Mouse (Mus musculus): ENCODE data around the gene Smg6. TPM values are rescaled to one million over a fixed set of nuclear protein-coding genes. Genes with fewer than 3 reads are reported as not detected.

Gene Smg6
- polyA plus RNA-seq, 1 experiment: 25.3 TPM

DNA sequence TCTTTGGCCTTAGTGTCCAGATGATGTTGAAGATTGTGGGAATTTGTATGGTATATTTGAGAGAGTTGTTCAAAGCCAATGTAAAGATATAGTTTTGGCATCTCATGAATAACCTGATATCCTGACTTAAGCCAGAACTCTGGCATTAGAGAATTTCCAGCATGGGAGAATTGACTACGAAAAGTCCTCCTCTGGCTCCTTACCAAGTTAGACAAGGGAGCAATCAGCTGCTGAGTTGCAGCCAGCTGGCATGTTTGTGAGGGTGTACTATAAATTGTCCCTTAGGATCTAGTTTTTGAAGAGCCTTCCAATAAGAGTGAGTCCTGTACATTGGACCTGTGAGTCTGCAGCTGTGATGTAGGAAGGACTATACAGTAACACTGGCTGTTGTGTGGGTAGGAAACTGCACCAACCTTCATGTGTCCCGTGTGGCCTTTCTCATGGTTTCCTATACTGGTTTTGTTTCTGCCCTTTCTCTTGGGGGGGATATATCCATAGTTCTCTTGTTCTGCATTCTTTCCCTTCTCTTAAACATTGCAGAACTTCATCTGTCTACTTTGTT is 37.3 kb downstream of the Smg6 start:
- H3K9ac ChIP-seq (ENCODE audit: low read depth, poor library complexity, severe bottlenecking): no peak overlapping the region

DNA sequence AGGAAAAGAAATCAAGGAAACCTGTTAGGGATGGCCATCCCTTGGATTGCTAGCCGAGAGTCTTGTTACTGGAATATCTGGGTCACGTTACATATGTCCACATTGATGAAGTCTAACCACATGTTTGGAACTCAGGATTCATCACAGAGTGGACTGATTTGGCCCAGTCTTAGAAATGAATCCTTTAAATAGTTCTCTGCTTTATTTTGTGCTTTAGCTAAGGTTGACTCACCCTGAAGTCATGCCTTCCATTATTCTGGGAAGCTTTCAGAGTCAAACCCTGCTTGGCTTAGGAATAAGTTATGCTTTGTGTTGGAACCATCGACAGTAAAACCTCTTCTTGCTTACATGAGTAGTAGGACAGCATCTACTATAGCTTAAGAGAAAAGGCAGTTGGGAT is 39.9 kb downstream of the Smg6 start:
- no peak overlapping the region for H3K27ac ChIP-seq (ENCODE audit: insufficient read depth, low read length)
- H3K27me3 ChIP-seq (ENCODE audit: control insufficient read depth, insufficient read depth, low read length, poor library complexity, severe bottlenecking): no peaks in the 10 kb centered on the region
- no peaks in the 10 kb centered on the region for H3K4me1 ChIP-seq (ENCODE audit: control insufficient read depth, insufficient read depth, low read length)
- H3K9me3 ChIP-seq (replicated peaks; ENCODE audit: control insufficient read depth, insufficient read depth, low read length, poor library complexity, severe bottlenecking): no peaks in the 10 kb centered on the region
- H3K9ac ChIP-seq (ENCODE audit: low read depth, poor library complexity, severe bottlenecking): no peak overlapping the region
- peaks cover 2% of the 10 kb centered on the region; the same call in 1 of the 2 replicates for H3K36me3 ChIP-seq (ENCODE audit: control insufficient read depth, insufficient read depth, low read length, poor library complexity, severe bottlenecking)
- TF ChIP-seq POLR2A (IDR thresholded peaks at IDR 0.05; ENCODE audit: insufficient read depth, low read length) (no peak), CTCF (IDR thresholded peaks at IDR 0.05; ENCODE audit: low read depth, low read length) (no peak), EP300 (IDR thresholded peaks at IDR 0.05; ENCODE audit: insufficient read depth, low read depth, low read length) (no peak)
- no peak overlapping the region for H3K4me3 ChIP-seq (ENCODE audit: low read depth, low read length)

More for the DNA sequence above, 37.3 kb downstream of the Smg6 start:
- Histone ChIP-seq H3K27ac (ENCODE audit: insufficient read depth, low read length) (no peak overlapping the region), H3K9me3 (replicated peaks; ENCODE audit: control insufficient read depth, insufficient read depth, low read length, poor library complexity, severe bottlenecking) (no peaks in the 10 kb centered on the region), H3K4me1 (ENCODE audit: control insufficient read depth, insufficient read depth, low read length) (no peaks in the 10 kb centered on the region), H3K36me3 (ENCODE audit: control insufficient read depth, insufficient read depth, low read length, poor library complexity, severe bottlenecking) (peaks cover 2% of the 10 kb centered on the region; the same call in 1 of the 2 replicates), H3K27me3 (ENCODE audit: control insufficient read depth, insufficient read depth, low read length, poor library complexity, severe bottlenecking) (no peaks in the 10 kb centered on the region), H3K4me3 (ENCODE audit: low read depth, low read length) (no peak overlapping the region)
- TF ChIP-seq EP300 (IDR thresholded peaks at IDR 0.05; ENCODE audit: insufficient read depth, low read depth, low read length): no peak
- TF ChIP-seq CTCF (IDR thresholded peaks at IDR 0.05; ENCODE audit: low read depth, low read length): no peak
- TF ChIP-seq POLR2A (IDR thresholded peaks at IDR 0.05; ENCODE audit: insufficient read depth, low read length): no peak

DNA sequence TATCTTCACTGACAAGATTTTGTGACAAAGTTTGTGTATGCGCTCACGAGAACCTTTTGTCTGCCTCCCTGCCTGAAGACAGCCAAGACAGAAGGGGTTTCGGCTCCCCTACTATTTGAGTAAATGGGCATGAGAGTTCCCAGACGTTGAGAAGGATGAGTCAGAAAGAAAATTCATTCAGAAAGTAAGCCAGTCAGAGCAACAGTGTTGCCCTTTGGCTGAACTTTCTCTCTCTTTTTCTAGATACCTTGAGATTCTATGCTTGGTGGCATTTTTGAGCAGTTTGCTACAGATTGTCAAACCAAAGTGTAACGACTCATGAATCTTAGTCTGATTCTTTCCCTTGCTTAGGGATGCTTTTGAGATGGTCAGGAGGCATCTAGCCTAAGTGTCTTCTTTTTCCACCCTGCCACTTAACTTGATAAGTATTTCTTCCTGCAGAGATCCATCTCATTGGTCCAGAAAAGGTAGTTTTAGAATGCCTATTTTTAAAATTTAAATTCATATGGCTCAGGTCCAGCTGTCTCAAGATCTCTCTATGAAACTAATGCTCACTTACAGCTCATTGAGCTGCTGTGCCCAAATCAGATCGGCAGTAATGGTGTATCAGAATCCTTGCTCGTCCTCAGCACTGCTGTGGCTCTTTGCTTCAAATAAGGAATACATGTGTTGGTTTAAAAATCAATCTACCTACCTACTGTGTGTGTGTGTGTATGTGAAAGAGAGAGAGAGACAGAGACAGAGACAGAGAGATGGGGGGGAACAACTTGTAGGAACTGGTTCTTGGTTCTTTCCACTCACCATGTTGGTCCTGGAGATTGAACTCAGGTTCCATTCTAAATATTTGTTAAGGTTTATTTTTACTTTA is 47.9 kb downstream of the Smg6 start:
- Histone ChIP-seq H3K27me3 (ENCODE audit: control insufficient read depth, insufficient read depth, low read length, poor library complexity, severe bottlenecking) (no peaks in the 10 kb centered on the region), H3K9ac (ENCODE audit: low read depth, poor library complexity, severe bottlenecking) (no peak overlapping the region), H3K36me3 (ENCODE audit: control insufficient read depth, insufficient read depth, low read length, poor library complexity, severe bottlenecking) (no peaks in the 10 kb centered on the region), H3K9me3 (replicated peaks; ENCODE audit: control insufficient read depth, insufficient read depth, low read length, poor library complexity, severe bottlenecking) (no peaks in the 10 kb centered on the region), H3K27ac (ENCODE audit: insufficient read depth, low read length) (no peak overlapping the region), H3K4me1 (ENCODE audit: control insufficient read depth, insufficient read depth, low read length) (no peaks in the 10 kb centered on the region), H3K4me3 (ENCODE audit: low read depth, low read length) (no peak overlapping the region)
- TF ChIP-seq POLR2A (IDR thresholded peaks at IDR 0.05; ENCODE audit: insufficient read depth, low read length) (no peak), CTCF (IDR thresholded peaks at IDR 0.05; ENCODE audit: low read depth, low read length) (no peak), EP300 (IDR thresholded peaks at IDR 0.05; ENCODE audit: insufficient read depth, low read depth, low read length) (no peak)

DNA sequence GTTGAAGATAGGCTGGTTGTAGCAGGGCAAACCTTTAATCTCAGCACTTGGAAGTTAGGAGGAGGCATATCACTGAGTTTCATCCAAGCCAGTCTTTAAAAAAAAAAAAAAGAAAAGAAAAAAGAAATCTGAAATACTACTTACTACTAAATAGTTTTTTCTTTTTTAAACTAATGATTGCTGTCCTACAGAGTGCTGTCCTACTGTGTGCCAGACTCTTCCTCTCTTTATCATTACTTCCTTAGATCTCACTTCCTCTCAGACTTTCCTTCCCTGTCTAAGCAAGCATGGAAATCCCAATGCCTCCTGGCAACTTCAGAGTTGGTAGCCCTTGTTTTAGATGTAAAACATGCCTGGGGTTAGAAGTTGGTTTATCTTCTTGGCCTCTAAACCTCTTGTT is 49.0 kb downstream of the Smg6 start:
- Histone ChIP-seq H3K4me3 (ENCODE audit: low read depth, low read length) (no peak overlapping the region), H3K27me3 (ENCODE audit: control insufficient read depth, insufficient read depth, low read length, poor library complexity, severe bottlenecking) (no peaks in the 10 kb centered on the region), H3K4me1 (ENCODE audit: control insufficient read depth, insufficient read depth, low read length) (no peaks in the 10 kb centered on the region), H3K27ac (ENCODE audit: insufficient read depth, low read length) (no peak overlapping the region), H3K36me3 (ENCODE audit: control insufficient read depth, insufficient read depth, low read length, poor library complexity, severe bottlenecking) (no peaks in the 10 kb centered on the region), H3K9ac (ENCODE audit: low read depth, poor library complexity, severe bottlenecking) (no peak overlapping the region), H3K9me3 (replicated peaks; ENCODE audit: control insufficient read depth, insufficient read depth, low read length, poor library complexity, severe bottlenecking) (no peaks in the 10 kb centered on the region)
- no peak for TF ChIP-seq CTCF (IDR thresholded peaks at IDR 0.05; ENCODE audit: low read depth, low read length)

DNA sequence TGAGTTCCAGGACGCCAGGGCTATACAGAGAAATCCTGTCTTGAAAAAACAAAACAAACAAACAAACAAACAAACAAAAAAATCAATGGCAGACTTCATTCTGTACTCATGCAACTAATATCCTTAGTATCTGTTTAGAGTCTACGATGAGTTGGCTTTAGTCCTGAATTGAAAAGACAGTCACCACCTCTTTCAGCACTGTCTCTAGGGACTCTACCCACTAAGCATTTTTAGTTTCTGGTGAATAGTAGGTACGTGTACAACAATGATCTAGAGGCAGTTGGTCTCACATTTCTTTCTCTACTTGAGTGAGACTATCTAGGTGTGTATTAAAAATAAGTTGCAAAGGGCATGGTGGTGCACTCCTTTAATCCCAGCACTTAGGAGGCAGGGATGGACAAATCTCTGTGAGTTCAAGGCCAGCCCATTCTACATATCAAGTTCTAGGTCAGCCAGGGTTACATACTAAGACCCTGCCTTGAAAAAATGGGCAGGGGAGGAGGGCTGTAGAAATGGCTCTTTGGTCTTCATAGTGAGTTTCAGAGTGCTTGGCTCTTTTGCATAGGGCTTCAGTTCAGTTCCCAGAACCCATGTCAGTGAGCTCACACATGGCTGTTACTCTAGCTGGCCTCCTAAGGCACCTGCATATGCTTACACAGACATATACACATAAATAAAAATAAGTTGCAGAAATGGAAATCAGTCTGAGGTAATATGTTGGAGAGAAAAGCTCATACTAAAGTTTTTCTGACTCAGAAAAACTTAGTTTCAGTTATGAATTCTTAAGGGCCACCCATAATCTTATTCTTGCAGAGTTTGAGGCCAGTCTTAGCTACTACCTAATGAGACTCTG is 51.4 kb downstream of the Smg6 start:
- Histone ChIP-seq H3K9me3 (replicated peaks; ENCODE audit: control insufficient read depth, insufficient read depth, low read length, poor library complexity, severe bottlenecking) (no peaks in the 10 kb centered on the region), H3K4me1 (ENCODE audit: control insufficient read depth, insufficient read depth, low read length) (no peaks in the 10 kb centered on the region), H3K9ac (ENCODE audit: low read depth, poor library complexity, severe bottlenecking) (no peak overlapping the region), H3K27ac (ENCODE audit: insufficient read depth, low read length) (no peak overlapping the region), H3K4me3 (ENCODE audit: low read depth, low read length) (no peak overlapping the region), H3K27me3 (ENCODE audit: control insufficient read depth, insufficient read depth, low read length, poor library complexity, severe bottlenecking) (no peaks in the 10 kb centered on the region), H3K36me3 (ENCODE audit: control insufficient read depth, insufficient read depth, low read length, poor library complexity, severe bottlenecking) (no peaks in the 10 kb centered on the region)
- TF ChIP-seq CTCF (IDR thresholded peaks at IDR 0.05; ENCODE audit: low read depth, low read length) (no peak), EP300 (IDR thresholded peaks at IDR 0.05; ENCODE audit: insufficient read depth, low read depth, low read length) (no peak), POLR2A (IDR thresholded peaks at IDR 0.05; ENCODE audit: insufficient read depth, low read length) (no peak)

Measured in ES-Bruce4 (cell line).